Mouse (Mus musculus) granulocyte monocyte progenitor cell, adult 5-6 weeks (primary cell): ENCODE data around the gene Peli2. TPM values are rescaled to one million over a fixed set of nuclear protein-coding genes. Genes with fewer than 3 reads are reported as not detected.

Experiments used
- ATAC-seq: replicated peaks from 2 replicates; pipeline ENCODE4 v1.8.0; 2016; ENCODE audit warnings: mild to moderate bottlenecking, moderate TSS enrichment, inconsistent platforms; ENCODE audit not compliant: poor library complexity, severe bottlenecking
- total RNA-seq, 2 experiments: library from RNA; stranded (forward) in 1 of 2; stranded (reverse) in 1 of 2; fragments of 200-712, 200-1000 nt in 1 of 2; fragments of >200 nt in 1 of 2; fragmentation: Nextera tagmentation in 1 of 2; gene quantifications; 2 replicates each; pipeline ENCODE4 v1.2.3; 2014 to 2017

Peli2 gene
- total RNA-seq, 2 experiments from 2014 or later: 8.7 to 9.9 TPM

DNA sequence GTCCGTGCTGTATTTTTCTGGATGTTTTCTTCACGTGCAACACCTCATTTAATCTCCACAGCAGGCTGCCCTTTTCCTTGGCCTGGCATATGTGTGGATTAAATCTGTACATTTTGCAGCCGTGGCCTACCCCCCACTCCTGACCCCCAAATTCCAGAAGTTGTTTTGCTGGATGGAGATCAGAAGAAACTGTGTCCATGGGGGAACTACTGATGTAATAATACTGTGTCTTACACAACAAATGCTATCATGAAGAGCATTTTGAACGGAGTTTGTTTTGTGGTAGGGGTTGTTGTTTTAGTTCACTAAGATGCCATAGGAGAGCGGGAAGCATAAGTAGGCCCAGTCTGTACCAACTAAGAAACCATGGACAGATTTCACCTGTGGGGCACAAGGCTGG lies 88.8 kb downstream of the Peli2 start:
- ATAC-seq: no peak

DNA sequence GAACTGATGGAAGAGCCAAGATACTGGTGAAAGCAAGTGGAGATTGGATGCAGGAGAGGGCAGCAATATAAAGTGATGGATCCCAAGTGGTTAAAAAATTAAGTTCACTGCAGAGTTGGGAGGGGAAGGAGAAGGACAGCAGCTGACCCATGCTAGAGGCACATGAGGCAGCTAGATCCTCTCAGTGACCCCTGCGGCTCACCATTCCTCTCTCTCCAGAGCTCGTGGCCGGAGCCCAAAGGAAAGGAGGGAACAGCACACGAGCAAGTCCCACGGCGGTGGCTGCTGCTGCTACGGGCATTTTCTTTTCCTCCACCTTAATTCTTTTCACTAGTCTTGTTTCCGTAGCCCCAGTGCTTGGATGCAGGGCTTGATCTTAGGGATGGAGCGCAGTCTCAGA lies 89.5 kb downstream of the Peli2 start:
- no peak for ATAC-seq

DNA sequence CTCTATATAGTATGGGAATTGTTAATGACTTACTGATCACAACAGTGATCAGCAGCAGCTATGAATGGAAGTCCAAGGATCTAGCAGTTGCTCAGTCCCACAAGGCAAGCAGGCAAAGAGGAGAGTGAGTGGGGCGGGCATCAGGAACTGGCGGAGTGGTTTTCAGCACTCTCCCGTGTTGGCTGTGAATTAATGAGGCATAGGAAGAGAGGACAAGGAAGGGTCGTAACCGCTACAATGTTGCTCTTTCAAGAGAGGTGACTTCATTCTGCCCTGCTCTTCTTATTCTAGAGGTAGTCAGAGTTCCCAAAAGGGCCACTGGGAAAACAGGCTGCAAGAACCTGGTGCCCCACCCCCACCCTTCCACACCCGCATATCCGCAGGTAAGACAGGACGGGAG lies 90.9 kb downstream of the Peli2 start:
- ATAC-seq: no peak

DNA sequence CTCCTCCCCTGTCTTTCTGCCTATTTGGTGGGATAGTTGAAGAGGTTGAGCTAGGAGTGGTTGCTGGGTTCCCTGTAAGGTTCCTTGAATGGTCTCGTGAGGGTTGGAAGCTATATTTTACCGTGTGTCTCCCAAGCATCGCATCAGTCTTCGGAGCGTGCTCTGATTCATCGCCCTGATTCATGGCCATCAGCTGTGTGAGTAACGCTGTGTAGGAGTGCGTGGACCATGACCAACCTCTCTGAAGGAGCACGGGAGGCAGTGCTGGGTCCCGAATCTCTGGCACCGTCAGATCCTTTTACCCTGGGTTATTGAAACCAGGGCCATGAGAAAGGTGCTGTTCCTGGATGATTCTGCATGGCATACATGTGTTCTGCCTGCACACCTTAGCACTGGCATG lies 92.2 kb downstream of the Peli2 start:
- no peak for ATAC-seq

DNA sequence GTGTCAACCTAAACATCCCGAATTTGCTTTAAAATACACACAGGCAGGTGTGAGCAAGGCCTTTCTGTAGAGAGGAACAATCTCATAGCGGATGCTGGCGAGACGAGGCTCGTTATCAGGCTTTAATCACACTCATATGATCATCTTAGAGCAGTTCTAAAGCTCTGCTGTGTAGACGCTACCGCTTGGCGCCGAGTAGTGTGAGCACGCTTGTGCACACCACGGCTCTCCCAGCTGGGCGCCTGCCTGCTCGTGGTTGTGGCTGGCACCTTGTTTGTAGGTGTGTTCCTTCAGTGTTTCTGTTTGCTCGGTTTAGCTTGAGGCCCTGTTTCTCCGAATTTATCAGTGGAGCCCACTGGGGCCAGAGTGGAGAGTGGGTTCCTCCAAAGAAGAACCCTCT lies 93.0 kb downstream of the Peli2 start:
- no peak for ATAC-seq

DNA sequence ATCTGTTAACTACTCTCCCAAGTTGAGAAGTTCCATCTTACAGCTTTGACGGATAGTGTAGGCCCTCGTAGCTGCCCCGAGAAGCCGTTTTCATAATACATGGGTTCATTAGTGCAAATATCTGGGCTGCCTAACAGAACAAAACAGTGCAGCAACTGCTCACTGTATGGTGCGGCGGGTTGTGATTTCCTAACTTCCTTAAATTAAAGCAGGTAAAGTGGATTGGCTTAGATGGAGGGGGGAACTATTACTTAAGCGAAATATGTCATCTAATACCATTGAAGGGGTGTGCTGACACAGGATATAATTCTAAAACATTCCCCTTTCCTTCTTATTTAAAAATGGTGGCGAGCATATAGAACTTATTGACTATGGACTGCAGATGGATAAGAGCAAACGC lies 101.4 kb downstream of the Peli2 start:
- ATAC-seq: peak; percentile 59

DNA sequence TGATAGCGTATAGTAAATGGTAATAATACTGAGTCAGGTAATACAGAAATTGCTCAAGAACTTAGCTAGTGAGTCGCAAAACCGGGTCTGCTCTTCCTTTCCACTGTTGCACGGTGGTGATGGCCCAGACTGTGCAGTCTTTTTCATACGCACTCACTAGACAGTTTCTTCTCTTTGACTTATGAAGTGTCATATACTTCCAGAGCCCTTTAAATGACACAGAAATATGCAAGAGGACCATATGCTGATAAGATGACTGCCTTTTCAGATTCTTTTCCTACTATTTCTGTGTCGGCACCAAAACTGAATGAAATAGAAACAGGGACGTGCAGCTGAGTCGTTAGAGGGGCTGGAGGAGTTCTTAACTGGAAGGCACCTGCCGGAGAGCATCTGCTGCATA lies 102.1 kb downstream of the Peli2 start:
- no peak for ATAC-seq

DNA sequence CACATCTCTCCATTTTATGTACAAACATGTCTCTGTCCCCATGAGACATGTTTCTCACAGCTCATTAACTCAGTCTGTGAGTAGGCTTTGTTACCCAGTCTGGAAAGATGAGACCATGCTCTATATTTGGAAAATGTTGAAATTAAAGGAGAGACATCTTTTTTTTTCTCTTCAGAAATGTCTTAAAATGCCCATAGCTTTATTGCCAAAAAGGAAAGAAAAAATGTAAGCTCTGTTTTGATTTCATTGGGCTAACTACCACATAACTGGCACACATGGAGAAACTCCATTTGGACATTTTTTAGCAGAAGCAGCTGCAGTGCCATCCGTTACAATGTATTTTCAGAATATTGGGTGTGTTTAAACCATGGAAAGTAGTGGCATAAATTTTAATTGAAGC lies 103.6 kb downstream of the Peli2 start:
- no peak for ATAC-seq

DNA sequence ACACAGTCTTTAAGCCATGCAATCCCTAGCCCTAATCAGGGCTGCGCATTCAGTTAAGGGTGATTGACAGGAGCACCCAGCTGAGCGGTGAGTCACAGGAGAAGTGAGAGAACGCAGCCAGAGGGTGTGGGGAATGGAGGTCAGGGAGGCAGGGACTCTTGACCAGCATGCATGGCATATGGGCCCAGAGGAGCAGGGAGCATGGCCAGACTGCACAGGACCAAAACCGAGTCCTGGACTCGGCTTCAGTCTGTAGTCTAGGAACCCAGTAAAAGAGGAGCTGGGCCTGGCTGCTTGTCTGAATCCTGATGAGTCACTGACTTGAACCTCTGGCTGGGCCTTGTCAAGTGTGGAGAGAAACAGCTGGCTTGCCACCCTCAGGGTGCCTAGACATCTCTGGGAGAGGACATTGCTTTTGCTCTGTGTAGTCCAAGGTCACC lies 104.3 kb downstream of the Peli2 start:
- ATAC-seq: peak; percentile 30

DNA sequence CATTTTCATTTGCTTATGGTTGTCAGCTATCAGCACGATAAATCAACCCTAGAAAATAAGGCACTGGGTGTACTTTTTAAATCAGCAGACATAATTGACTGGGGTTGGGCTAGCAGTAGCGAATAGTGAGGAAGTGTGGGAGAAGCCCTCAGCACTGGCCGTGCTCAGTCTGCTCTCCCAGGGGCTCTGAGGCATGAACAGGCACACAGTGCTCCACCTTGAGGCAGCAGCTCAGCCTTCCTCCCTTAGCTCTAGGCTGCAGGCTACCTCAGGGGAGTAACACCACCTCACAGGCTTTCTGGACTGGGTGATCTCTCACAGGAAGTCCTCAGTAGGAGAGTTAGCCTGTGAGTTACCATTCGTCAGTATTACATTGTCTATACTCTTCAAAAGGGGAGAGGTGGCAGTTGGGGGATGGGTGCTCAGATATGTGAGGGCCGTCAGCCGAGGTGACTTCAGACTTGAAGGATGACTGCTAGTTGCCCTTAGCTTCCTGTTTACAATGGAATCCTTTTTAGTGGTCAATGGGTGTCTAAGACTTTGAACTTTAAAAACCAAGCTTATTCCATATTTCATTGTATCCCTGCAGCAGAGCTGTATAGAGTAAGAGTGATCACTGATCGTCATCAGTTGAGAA lies 105.3 kb downstream of the Peli2 start:
- 0 out of 2 replicates have a peak, but pooled peaks have one; percentile 25 for ATAC-seq

DNA sequence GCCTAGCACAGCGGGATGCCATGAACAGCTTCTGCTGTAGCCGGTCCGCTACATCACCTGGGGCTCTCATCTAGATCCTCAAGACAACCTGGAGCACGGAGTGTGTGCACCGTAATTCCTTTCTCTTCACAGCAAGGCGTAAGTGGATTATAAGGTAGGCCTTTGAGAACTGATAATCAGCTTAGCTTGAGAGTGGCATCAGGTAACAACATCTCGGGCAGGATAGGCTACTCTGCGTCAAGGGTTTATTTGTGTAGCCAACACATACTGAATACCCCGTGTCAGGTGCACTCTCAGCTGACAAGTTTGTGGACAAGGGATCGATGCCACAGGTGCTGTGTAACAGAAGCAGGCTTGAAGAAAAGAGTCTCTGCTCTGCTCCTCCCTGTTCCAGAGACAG lies 106.1 kb downstream of the Peli2 start:
- ATAC-seq: no peak

DNA sequence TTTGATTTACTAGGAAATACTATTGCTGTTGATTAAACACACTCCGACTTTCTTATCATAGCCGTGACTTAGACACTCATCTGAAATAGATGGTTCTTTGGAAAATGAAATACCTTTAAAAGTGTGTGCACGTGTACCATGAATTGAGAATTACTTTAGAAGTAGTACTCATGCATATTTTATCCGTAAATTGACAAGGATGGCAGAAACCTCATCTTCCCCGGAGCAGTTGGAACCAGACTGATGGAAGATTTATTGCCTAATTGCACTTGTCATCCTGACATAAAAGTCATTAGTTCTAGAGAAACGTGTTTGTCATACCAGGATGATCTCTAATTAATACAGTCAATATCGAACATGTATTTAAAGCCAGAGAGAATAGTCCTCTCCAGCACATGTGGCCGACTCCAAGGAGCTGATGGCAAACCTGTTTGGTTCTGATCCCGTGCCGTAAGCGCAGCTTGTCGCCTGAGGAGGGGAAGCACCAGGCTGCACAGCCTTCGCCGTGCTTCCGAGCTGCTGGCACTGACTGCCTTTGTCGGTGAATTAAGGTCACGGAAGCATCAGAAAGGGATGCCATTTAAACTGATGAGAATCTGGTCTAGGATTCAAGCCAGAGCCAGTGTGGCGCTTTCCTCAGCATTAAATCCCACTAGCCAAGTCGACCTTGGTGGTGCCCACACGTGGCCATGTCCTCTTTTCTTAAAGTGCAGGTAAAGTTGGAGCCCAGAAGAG lies 114.3 kb downstream of the Peli2 start:
- ATAC-seq: no peak

DNA sequence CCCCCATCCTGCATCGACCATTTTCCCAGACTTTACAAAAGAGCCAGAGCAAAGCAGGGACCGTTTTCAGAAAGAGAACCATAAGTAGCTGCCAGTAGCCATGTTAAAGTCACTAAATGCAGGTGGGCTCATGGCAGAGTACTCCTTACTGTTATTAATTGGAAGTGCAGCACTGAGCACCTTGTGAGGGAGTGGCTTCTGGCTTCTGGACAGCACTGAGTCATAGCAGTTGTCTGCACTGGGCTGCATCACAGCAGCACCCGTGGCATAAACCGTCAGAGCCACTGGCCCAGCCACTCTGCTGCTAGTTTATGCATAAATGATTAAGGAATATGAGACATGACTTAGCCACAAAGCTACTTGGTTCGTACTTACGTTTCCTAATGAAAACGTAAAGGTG lies 120.7 kb downstream of the Peli2 start:
- no peak for ATAC-seq

DNA sequence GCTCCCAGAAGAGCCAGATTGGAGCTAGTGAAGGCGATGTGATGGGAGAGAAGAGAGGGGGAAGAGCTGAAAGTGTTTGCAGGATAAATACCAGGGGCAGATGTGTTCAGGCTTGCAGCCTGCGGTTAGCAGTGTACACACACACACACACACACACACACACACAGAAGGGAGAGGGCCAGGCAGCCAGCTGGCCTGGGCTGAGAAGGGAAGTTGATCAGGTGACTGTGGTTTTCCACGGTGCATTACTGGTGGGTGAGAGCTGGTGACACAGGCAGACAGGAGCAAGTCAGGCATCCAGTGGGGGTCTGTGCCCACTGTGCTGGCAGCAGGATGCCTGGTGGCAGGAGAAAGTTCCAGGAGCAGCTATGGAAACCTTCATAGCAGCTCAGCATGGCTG lies 125.6 kb downstream of the Peli2 start:
- peak; percentile 99 for ATAC-seq

DNA sequence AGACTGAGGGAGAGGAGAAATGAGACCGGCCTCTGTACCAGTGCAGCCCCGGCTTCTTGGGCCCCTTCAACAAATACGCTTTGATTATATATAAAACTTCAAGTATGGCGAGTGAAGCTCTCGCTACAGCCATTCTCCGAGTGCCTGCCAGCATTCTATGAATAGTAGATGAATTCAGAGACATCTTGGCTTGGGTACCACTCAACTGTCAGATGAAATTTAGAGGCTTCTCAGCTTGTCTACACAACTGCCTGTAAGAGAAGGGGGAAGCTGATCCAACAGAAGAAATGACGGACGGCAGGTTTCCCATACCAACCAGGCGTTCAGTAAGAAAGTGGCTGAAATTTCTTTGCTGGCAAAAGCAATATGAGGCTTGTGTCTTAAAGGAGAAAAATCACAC lies 126.3 kb downstream of the Peli2 start:
- ATAC-seq: no peak

DNA sequence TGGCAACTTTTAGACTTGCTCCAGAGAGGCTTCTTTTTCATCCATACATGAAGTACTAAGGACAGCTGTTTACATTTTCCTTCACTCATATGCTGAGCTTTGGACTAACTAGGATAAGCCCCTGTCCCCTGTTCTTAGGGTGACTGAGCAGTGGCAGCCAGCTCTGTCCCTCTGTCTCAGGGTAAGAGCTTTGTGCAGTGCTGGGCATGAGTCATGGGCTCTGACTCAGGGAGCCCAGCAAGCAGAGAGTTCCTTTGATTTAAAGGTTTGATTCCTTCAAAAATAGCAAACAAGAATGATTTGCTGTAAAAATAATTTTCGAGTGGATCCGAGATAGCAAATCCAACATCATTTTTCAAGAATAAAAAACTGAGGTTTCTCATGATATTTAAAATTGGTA lies 128.8 kb downstream of the Peli2 start:
- ATAC-seq: no peak

DNA sequence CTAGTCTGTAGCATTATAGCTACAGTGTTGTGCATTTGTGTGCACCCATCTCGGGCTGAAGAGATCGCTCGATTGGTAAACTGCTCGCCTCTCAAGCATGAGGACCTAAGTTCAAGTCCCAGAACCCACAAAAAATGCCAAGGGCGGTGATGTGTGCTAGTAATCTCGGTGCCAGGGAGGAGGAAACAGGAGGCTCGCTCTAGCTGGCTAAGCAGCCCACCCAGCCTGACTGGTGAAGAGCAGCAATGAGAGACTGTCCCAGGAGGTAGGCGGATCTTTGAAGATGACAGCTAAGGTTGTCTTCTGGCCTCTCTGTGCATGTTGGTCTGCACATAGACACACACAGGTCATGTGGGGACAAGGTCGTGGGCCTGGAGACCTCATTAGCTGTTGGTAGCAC lies 129.3 kb downstream of the Peli2 start:
- no peak for ATAC-seq

DNA sequence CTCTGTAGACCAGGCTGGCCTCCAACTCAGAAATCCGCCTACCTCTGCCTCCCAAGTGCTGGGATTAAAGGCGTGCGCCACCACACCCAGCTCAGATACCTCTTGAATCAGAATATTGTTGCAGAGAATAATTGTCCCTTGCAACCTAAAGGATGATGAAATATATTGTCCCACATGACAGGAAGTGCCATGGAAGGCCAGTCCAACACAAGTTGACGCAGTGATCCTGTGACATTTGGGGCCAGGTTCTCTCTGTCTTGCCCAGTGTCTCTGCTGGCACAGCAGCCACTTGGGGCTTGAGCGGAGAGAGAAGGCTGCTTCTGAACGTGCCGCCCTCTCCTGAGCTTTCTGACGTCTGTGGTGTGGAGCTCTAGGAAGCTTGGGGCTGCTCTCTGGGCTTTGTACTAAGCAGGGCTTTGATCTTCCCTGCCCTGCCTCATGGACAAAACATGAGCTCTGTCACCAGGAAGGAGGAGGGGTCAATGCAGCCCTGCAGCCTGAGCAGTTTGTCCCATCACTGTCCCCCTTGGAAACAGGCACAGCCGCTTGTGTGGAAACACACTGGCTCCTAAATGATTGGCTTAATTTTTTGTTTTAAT lies 130.9 kb downstream of the Peli2 start:
- peak; percentile 61 for ATAC-seq

DNA sequence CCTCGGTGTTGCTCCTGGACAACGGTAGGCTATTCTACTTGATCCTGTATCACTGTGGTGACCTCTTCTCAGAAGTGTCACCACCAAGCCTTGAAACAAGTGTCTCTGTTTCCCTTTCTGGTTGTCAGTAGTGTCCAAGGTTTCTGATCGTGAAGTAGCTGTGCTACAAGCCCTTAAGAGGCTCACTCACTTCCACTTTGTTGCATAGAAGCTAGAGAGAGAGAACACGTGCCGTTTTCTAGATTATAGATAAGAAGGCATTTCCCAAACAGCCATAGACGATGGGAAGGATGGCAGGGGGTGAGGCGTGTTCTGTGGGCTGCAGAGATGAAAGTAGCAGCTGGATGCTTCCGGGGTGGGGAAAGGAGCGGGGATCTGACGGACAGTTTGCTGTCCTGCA lies 132.6 kb downstream of the Peli2 start:
- ATAC-seq: peak; percentile 26

DNA sequence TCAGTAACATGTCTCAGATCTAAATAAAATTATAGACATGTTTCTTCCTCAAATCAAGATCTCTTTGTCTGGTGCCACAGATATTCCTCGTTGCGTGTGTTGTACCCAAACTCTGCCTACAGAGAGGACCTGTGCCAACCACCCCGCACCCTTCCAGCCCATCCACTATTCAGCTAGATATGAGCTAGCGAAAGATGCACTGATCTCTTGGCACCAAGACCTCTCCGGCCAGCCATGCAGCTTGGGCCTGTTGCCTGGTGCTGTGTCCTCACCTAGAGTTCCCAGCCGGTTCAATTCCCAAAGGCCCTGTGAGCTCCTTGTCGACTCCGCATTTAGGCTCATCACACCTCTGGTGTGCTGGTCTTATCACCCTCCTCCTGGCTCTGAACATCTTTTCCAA lies 134.1 kb downstream of the Peli2 start:
- ATAC-seq: no peak

DNA sequence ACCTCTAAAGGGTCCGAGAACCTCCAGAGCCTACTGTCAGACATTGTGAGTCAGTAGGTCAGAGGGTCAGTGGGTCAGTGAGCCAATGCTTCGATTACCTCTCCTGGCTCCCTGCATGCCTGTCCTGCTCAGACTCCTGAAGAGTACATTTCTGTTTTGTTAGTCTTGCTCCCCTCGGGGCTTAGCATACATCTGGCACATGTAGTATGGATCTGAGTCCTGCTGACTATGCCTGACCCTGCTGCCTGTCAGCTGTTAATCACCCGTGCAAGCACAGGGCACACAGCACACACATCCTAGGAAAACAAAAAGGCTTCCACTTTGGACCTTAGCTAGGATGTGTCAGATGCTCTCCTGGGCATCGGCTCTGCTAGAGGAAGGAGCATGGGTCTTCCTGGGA lies 134.7 kb downstream of the Peli2 start:
- ATAC-seq: no peak

DNA sequence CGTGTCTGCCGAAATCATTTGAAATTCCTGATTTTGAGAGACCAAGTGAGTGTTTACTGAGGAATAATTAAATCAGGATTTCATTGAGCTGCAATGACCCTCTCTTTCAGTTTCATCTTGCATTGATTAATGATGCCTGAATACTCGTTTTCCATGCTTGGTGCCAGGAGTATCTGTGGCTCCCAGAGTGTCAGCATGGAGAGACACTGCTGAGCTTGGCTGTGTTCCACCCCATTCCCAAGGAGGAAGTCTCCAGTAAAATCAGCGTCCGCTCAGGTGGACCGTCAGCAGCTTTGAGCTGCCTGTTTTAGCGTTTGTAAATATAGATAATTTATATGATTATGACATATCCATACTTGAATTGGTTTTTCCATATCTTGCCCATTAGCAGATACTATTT lies 137.1 kb downstream of the Peli2 start:
- no peak for ATAC-seq
